Mouse (Mus musculus): ENCODE results near the gene Rabep2.
"Not testable (repeated sequence)": the region's sequence is repeated elsewhere in the genome, so short reads cannot be mapped to it uniquely, and the experiment has no call there.

Gene Rabep2

GRCm38 (mm10) chr7:126428631-126429502 is at the start of gene Rabep2:
Gene Rabep2, plus strand, starts transcription at chr7:126428759.
- peak; percentile 90 to 93 for DNase-seq (ENCODE audit: low spot score in 2 of 2)

- no peak for DNase-seq (ENCODE audit: low spot score in 2 of 2)
These were observed 45.0 kb upstream of the Rabep2 start for GRCm38 (mm10) chr7:126383565-126383964.

- no peak for DNase-seq (ENCODE audit: low spot score in 2 of 2)
These were observed 40.4 kb upstream of the Rabep2 start for GRCm38 (mm10) chr7:126388185-126388584.

GRCm38 (mm10) chr7:126392086-126392884 is 36.3 kb upstream of the Rabep2 start:
- not testable (repeated sequence) for DNase-seq (ENCODE audit: low spot score in 2 of 2)

- DNase-seq (ENCODE audit: low spot score in 2 of 2) = peak; percentile 98
These were observed 32.0 kb upstream of the Rabep2 start, which contains the start of gene Nfatc2ip for GRCm38 (mm10) chr7:126396298-126397119. Gene Nfatc2ip, minus strand, starts transcription at chr7:126396737.

GRCm38 (mm10) chr7:126397221-126397620 is 31.3 kb upstream of the Rabep2 start:
- peak in 1 of 2 experiments; percentile 12 for DNase-seq (ENCODE audit: low spot score in 2 of 2)

- no peak for DNase-seq (ENCODE audit: low spot score in 2 of 2)
These were observed 30.7 kb upstream of the Rabep2 start for GRCm38 (mm10) chr7:126397822-126398221.

GRCm38 (mm10) chr7:126399548-126399947 is 29.0 kb upstream of the Rabep2 start:
- DNase-seq (ENCODE audit: low spot score in 2 of 2) = peak; percentile 40 to 62

GRCm38 (mm10) chr7:126402518-126402917 is 26.0 kb upstream of the Rabep2 start:
- DNase-seq (ENCODE audit: low spot score in 2 of 2) = not testable (repeated sequence)

- no peak for DNase-seq (ENCODE audit: low spot score in 2 of 2)
These were observed 19.9 kb upstream of the Rabep2 start for GRCm38 (mm10) chr7:126408686-126409085.

GRCm38 (mm10) chr7:126411061-126411460 is 17.5 kb upstream of the Rabep2 start:
- no peak for DNase-seq (ENCODE audit: low spot score in 2 of 2)

- DNase-seq (ENCODE audit: low spot score in 2 of 2) = no peak
These were observed 13.8 kb upstream of the Rabep2 start, which contains the start of gene Cd19 for GRCm38 (mm10) chr7:126414725-126415124. Gene Cd19, minus strand, starts transcription at chr7:126414889.

- DNase-seq (ENCODE audit: low spot score in 2 of 2) = no peak
These were observed 11.9 kb upstream of the Rabep2 start for GRCm38 (mm10) chr7:126416615-126417014.

GRCm38 (mm10) chr7:126417045-126417444 is 11.5 kb upstream of the Rabep2 start:
- no peak for DNase-seq (ENCODE audit: low spot score in 2 of 2)

GRCm38 (mm10) chr7:126417606-126418005 is 11.0 kb upstream of the Rabep2 start:
- no peak for DNase-seq (ENCODE audit: low spot score in 2 of 2)

- no peak for DNase-seq (ENCODE audit: low spot score in 2 of 2)
These were observed 10.1 kb upstream of the Rabep2 start for GRCm38 (mm10) chr7:126418496-126418895.

- no peak for DNase-seq (ENCODE audit: low spot score in 2 of 2)
These were observed 6.8 kb upstream of the Rabep2 start for GRCm38 (mm10) chr7:126421756-126422155.

- DNase-seq (ENCODE audit: low spot score in 2 of 2) = no peak
These were observed 4.4 kb upstream of the Rabep2 start for GRCm38 (mm10) chr7:126424161-126424560.

- DNase-seq (ENCODE audit: low spot score in 2 of 2) = no peak
These were observed 1.2 kb upstream of the Rabep2 start for GRCm38 (mm10) chr7:126427323-126427860.

GRCm38 (mm10) chr7:126428154-126428553 is 405 bp upstream of the Rabep2 start:
- DNase-seq (ENCODE audit: low spot score in 2 of 2) = no peak

GRCm38 (mm10) chr7:126429503-126429898 is 942 bp downstream of the Rabep2 start:
- no peak for DNase-seq (ENCODE audit: low spot score in 2 of 2)

Data from heart, adult 9 months (tissue).